Mouse (Mus musculus) left cerebral cortex, postnatal 10 days (tissue): ENCODE results near the gene Manba. TPM values are rescaled to one million over a fixed set of nuclear protein-coding genes. Genes with fewer than 3 reads are reported as not detected.
A peak's percentile ranks its signal among the peaks of the same experiment; 100 is the strongest.
"Not testable (repeated sequence)": the region's sequence is repeated elsewhere in the genome, so short reads cannot be mapped to it uniquely, and the experiment has no call there.

Source experiments
- DNase-seq, 2 experiments: peaks; one replicate each; pipeline ENCODE4 v3.0.0; 2021 to 2022; ENCODE audit warnings: low spot score in 2 of 2, mixed read lengths in 1 of 2; ENCODE audit errors: extremely low spot score in 1 of 2
- intact Hi-C: fragments of 180-260 bp; cut with DNase I; formaldehyde crosslinking; loops from one replicate; pipeline ENCODE4 v1.15.1; 2025
- total RNA-seq, 2 experiments: library from RNA; stranded (reverse); gene quantifications; 2 replicates each; pipeline ENCODE4 v1.2.3; 2021

Manba gene
- total RNA-seq, 2 experiments from 2014 or later: 6.8 to 7.4 TPM

GRCm38 (mm10) chr3:135481608-135482007 is 3.8 kb upstream of the Manba start:
- intact Hi-C loops: no loop called here
- DNase-seq: no peak

- intact Hi-C loops, DNase-seq: not testable (repeated sequence)
Observed at GRCm38 (mm10) chr3:135484650-135485049, 761 bp upstream of the Manba start.

GRCm38 (mm10) chr3:135485900-135486241 is 460 bp downstream of the Manba start:
- intact Hi-C loops: no loop called here
- DNase-seq: no peak

DNA sequence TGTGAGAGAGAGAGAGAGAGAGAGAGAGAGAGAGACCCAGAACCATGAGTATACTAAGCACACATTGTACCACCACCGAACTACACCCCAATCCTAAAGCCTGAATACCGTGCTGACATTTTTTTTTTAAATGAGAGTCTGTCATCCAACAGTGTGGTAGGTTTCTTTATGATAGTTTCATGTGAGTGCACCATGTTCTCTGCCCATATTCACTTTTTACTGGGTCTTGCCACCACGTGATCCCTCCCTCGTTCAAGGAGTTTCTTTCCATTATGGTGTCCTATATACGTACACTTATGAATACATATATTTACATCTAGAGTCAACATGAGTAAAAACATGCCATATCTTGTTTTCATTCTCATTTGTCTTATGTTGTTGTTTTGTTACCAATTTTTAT is 940 bp downstream of the Manba start:
- intact Hi-C loops: no loop called here
- DNase-seq: no peak

DNA sequence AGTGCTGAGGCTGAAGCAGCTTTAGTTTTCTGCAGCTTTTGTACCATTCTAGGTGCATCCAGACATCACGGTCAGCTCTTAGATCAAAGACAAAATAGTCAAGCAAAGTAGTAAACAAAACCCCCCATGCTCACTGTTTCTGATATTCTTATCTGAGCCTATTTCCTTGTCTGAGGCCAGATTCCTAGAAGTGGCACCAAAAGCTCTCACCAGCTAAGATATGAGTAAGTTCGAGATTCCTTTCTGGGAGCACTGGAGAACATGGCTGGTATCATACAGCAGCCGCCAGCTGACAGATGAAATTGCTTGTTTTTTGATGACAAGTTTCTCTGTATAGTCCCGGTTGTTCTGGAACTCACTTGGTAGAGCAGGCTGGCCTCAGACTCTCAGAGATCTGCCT is 2.4 kb downstream of the Manba start:
- DNase-seq: no peak
- intact Hi-C loops: no loop called here

DNA sequence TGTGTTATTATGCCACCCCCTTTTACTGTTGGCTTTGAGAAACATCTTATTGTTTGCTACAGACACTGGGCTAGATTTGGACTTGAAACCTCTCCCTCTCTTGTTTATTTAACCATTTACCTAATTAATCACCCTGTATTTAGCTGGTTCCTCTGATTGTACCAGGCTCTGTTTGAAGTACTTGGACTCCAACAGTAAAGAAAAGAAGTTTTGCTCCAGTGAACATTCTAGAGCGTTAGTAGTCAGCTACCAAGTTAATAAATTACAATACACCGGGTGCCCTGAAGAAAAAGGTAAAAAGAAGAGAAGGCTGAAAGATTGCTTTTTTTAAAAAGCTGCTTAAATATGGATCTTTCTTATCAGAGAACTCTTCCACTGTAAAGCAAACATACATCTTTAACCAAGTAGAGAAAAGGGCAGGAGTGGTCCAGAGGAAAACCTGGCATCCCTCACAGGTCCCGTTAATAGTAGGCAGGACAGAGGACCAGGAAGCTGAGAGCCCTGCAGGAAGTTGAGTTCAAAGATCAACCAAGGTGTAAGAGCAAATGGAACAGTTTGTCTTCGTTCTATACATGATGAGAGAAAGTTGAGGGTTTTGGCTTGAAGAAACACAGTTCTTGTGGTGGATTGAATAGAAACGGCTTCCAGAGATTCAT is 4.6 kb downstream of the Manba start:
- intact Hi-C loops: no loop called here
- DNase-seq: no peak

GRCm38 (mm10) chr3:135491102-135491501 is 5.7 kb downstream of the Manba start:
- intact Hi-C loops: no loop called here
- no peak for DNase-seq

DNA sequence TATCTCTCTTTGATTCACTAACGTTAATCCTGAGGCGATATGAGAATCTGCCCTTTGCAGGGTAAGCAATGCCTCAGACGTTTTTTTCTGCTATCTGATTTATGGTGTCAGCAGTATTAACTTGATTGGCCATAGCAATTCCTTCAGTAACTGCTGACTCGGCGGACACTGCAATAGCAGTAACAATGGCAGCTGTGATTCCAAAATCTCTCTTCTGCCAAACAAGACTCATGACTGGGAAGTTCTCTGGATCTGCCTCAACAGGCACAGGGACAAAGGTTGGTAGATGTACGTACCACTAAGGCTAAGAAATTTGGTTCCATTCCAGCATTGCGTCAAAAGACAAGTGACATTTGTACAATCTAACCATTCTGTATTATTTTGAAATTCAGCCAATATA is 7.9 kb downstream of the Manba start:
- DNase-seq, intact Hi-C loops: not testable (repeated sequence)

DNA sequence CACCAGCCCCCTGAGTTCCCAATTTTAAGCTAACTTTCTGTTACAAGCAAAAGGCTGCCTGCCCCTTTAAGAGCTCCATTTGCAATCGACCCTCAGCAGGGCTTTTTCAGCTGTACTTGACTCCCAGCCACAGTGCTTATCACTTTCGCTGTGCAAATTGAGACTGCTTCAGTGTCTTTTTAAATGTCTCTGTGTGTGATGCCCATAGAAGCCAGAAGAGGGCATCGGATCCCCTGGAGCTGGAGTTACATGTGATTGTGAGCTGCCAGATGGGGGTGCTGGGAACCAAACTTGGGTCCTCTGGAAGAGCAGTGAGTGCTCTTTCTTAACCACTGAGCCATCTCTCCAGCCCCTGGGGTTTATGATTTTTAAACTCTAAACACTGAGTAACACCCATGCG is 12.5 kb downstream of the Manba start:
- DNase-seq, intact Hi-C loops: not testable (repeated sequence)

DNA sequence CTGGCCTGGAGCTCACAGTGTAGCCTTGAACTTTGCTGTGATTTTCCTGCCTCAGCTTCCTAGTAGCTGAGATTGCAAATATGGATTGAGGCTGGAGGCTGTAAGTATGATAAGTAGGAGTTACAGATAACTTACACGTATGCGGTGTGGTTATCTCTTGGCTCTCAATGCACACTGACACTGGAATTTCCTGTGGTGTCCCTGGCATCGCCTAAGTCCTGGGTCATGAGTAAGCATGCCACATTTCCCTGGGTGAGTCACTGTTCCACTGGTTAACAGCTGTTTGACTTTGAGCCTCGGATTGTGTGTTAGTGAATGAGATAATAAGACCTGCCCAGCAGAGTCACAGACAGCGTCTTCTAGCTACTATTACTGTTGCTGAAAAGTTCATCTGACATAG is 13.5 kb downstream of the Manba start:
- no peak for DNase-seq
- intact Hi-C loops: no loop called here

GRCm38 (mm10) chr3:135503160-135503559 is 17.7 kb downstream of the Manba start:
- DNase-seq: no peak
- intact Hi-C loops: no loop called here

GRCm38 (mm10) chr3:135505369-135505909 is 20.0 kb downstream of the Manba start:
- DNase-seq: peak in 1 of 2 experiments; percentile 55
- intact Hi-C loops: no loop called here

DNA sequence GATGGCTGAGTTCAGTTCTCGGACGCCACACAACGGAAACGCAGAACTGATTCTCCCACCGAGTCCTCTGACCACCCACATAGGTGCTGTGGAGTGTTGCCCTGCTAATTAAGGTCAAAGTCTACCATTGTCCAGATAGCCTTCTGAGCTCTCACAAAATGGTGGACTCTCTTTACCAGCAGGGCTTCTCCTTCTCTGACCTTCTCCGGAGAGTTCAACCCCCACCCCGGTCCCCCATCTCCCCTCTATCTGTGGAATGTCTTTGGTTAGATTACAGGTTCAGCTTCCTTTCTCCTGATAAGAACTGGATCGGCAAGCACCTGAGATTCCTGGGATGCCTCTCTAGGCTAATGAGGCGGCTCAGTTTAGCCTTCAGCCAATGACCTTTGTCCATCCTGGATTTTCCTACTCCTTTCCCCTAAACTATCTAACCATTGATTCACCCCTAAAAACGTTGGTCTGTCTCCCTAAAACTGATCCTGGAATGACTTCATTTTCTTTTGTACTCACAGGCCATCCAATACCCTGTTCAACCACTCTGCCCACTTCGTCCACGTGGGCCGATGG is 20.6 kb downstream of the Manba start:
- intact Hi-C loops: no loop called here
- DNase-seq: no peak

GRCm38 (mm10) chr3:135507506-135507905 is 22.1 kb downstream of the Manba start:
- intact Hi-C loops: no loop called here
- DNase-seq: no peak

DNA sequence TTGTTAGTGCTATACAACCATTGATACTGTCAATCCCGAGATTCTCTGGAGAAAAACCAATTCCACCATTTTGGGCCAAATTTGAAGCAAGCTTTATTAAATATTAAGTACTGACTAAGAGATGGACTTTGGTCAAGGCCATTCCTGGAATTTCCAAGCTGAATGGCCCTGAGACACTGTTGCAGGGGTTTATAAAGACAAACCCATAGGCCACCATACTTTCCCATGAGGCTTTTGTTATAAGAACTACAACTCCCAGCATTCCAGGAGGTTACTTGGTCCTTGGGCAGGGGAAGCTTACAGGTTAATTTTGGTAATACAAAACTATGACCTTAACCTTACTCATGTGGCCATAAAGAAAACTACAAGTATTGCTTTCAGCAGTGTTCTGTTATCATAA is 22.8 kb downstream of the Manba start:
- DNase-seq: no peak
- intact Hi-C loops: no loop called here

- DNase-seq: no peak
- intact Hi-C loops: no loop called here
Observed at GRCm38 (mm10) chr3:135510372-135510771, 25.0 kb downstream of the Manba start.

- intact Hi-C loops: no loop called here
- no peak for DNase-seq
Observed at GRCm38 (mm10) chr3:135511683-135512082, 26.3 kb downstream of the Manba start.

DNA sequence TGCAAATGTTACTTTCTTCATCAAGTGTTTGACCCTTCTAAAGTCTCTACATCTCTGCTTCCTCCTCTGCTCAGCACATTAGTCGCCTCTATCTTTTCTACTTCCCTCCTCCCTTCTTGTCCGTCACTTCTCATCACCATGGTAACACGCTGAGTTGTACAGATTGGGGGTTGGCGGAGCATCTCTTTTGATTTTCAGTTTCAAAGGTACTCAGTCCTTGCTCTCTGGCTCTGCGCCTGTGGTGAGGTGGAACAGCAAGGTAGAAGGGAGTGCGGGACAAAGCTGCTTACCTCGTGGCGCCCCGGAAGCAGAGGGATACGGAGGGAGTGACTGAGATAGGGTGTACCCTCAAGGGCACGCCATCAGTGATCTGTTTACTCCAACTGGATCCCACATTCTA is 27.9 kb downstream of the Manba start:
- peak in 1 of 2 experiments; percentile 20 for DNase-seq

DNA sequence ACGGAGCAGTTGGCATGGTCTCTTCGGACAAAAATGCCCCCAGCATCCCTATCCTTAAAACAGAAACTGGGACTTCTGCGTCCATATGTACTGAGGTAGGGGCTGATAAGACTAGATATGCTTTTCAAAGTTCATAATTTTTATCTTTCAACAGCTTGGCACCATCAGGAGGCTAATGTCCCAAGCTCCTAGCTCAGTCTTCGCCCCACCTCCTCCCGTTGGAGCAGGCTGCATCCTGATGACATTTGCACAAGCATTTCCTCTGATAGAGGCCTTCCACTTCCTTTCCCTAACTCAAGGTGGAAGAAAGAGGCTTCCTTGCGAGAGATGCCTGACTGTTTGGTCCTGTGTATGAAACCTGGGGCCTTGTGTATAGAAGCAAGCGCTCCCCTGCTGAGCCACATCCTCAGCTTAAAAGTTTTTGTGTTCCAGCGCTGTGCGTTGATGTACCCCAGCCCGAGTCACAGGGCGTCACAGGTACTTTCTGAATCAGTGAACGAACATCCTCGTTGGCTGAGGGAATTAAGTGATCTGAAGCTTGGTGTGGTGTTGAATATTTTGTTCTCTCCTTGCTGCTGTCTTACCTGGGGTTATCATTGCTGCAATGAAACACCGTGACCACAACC is 28.5 kb downstream of the Manba start:
- peak in 1 of 2 experiments; percentile 65 for DNase-seq
- intact Hi-C loops: no loop called here

More for the DNA sequence above, 27.9 kb downstream of the Manba start:
- intact Hi-C loops: no loop called here

- intact Hi-C loops: no loop called here
- no peak for DNase-seq
Observed at GRCm38 (mm10) chr3:135515246-135515645, 29.8 kb downstream of the Manba start.
